Mouse (Mus musculus): ENCODE results near the gene Mob1b.

DNA sequence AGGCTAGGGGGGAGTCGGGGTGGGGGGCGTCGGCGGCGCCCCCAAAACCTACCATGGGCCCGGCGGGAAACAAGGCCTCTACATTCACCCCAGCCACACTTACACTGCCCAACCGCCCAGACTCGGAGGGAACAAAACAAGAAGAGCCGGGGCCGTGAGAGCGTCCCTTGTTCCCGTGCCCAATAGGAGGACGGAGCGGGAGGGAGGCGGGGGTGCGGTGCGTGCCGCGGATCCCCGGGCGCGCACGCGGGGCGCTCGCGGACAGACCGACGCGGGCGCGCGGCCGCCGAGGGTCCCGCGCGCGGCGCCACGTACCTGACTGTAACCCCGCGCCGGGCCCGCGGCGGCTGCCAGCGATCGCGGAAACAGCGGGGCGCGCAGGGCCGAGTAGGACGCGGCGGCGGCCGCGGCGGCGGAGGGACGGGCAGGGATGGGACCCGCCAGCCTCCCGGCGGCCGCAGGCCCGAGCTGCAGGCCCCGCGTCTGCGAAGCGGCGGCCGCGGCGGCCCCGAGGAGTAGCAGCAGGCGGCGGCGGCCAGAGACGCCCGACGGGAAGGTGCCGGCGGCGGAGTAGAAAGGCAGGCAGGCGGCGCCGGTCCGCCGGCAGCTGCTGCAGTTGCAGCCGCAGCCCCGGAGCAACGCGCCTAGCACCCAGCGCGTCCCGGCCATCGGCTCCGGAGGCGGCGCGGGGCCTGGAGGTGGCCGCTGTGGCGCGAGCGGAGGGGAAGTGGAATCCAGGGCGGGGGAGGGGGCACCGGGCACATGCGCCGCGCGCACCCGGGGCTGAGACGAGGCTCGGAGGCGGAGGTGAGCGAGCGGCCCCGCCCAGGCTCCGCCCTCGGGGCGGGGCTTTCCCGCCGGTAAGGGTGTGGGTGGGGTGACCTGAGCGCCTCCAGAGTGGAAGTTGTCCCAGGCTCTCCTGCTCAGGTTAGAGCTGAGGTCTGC is 44.9 kb upstream of the Mob1b start, which contains the start of gene Grsf1:
- TF ChIP-seq POLR2A (IDR thresholded peaks at IDR 0.05; ENCODE audit: extremely low read depth, insufficient read depth, low read length) (peak; percentile 48; the same call in 1 of the 2 replicates), CTCF (IDR thresholded peaks at IDR 0.05; ENCODE audit: extremely low read depth, insufficient read depth, low read length) (no peak)

Measured in cortical plate, adult 2 months (tissue).